Mouse (Mus musculus): ENCODE results near the gene Neu3. TPM values are rescaled to one million over a fixed set of nuclear protein-coding genes. Genes with fewer than 3 reads are reported as not detected.

Gene Neu3
- total RNA-seq, 1 experiment, result 2.2 TPM

- H3K4me1 ChIP-seq (ENCODE audit: control insufficient read depth in 2 of 2, insufficient read depth in 2 of 2, low read length in 2 of 2, poor library complexity in 1 of 2), result no peaks in the 10 kb centered on the region
- no peak for DNase-seq (ENCODE audit: low read depth, low spot score)
- no peaks in the 10 kb centered on the region for H3K36me3 ChIP-seq (ENCODE audit: control insufficient read depth, insufficient read depth, low read length, poor library complexity, severe bottlenecking)
- H3K9ac ChIP-seq (ENCODE audit: insufficient read depth, low read depth, low read length, poor library complexity, severe bottlenecking), result no peak overlapping the region
- no peak overlapping the region for H3K4me3 ChIP-seq (ENCODE audit: insufficient read depth in 1 of 2, low read depth in 1 of 2, low read length in 2 of 2, poor library complexity in 1 of 2, severe bottlenecking in 1 of 2)
- in situ Hi-C loops (cut with MboI; ENCODE audit: low sequenced_read_pairs in 2 of 2, unreplicated experiment in 2 of 2), result loop anchor here (10.0 kb wide), 2 partner anchors 162 to 182 kb away; no protein-coding TSS in a partner anchor
- no peaks in the 10 kb centered on the region for H3K9me3 ChIP-seq (ENCODE audit: control insufficient read depth, insufficient read depth, low read depth, low read length)
- no peak overlapping the region for H3K27ac ChIP-seq (ENCODE audit: insufficient read depth, low read depth, low read length, poor library complexity, severe bottlenecking)
- no peak for TF ChIP-seq MAFK (IDR thresholded peaks at IDR 0.05; ENCODE audit: insufficient read depth, low read depth, low read length)
- TF ChIP-seq HCFC1 (IDR thresholded peaks at IDR 0.05; ENCODE audit: borderline replicate concordance, insufficient read depth, low read length), result no peak
- TF ChIP-seq CHD2 (IDR thresholded peaks at IDR 0.05; ENCODE audit: low read depth, low read length), result no peak
- no peak for TF ChIP-seq ZC3H11A (IDR thresholded peaks at IDR 0.05; ENCODE audit: borderline replicate concordance, low read depth, low read length)
Measured at GRCm38 (mm10) chr7:99796471-99796870, 31.7 kb downstream of the Neu3 start.

GRCm38 (mm10) chr7:99795192-99795981 lies 32.8 kb downstream of the Neu3 start:
- Histone ChIP-seq H3K4me3 (ENCODE audit: insufficient read depth in 1 of 2, low read depth in 1 of 2, low read length in 2 of 2, poor library complexity in 1 of 2, severe bottlenecking in 1 of 2) (no peak overlapping the region), H3K9me3 (ENCODE audit: control insufficient read depth, insufficient read depth, low read depth, low read length) (no peaks in the 10 kb centered on the region), H3K36me3 (ENCODE audit: control insufficient read depth, insufficient read depth, low read length, poor library complexity, severe bottlenecking) (no peaks in the 10 kb centered on the region), H3K9ac (ENCODE audit: insufficient read depth, low read depth, low read length, poor library complexity, severe bottlenecking) (no peak overlapping the region), H3K27ac (ENCODE audit: insufficient read depth, low read depth, low read length, poor library complexity, severe bottlenecking) (no peak overlapping the region), H3K4me1 (ENCODE audit: control insufficient read depth in 2 of 2, insufficient read depth in 2 of 2, low read length in 2 of 2, poor library complexity in 1 of 2) (no peaks in the 10 kb centered on the region)
- TF ChIP-seq ZNF384 (IDR thresholded peaks at IDR 0.05; ENCODE audit: low read depth, low read length) (no peak), ZC3H11A (IDR thresholded peaks at IDR 0.05; ENCODE audit: borderline replicate concordance, low read depth, low read length) (no peak), MAFK (IDR thresholded peaks at IDR 0.05; ENCODE audit: insufficient read depth, low read depth, low read length) (no peak), HCFC1 (IDR thresholded peaks at IDR 0.05; ENCODE audit: borderline replicate concordance, insufficient read depth, low read length) (no peak), CHD2 (IDR thresholded peaks at IDR 0.05; ENCODE audit: low read depth, low read length) (no peak)
- in situ Hi-C loops (cut with MboI; ENCODE audit: low sequenced_read_pairs in 2 of 2, unreplicated experiment in 2 of 2), result loop anchor here (10.0 kb wide), 2 partner anchors 161 to 181 kb away; no protein-coding TSS in a partner anchor
- no peak for DNase-seq (ENCODE audit: low read depth, low spot score)

GRCm38 (mm10) chr7:99794096-99794495 lies 34.1 kb downstream of the Neu3 start:
- no peak overlapping the region for H3K9ac ChIP-seq (ENCODE audit: insufficient read depth, low read depth, low read length, poor library complexity, severe bottlenecking)
- DNase-seq (ENCODE audit: low read depth, low spot score), result no peak
- no peak overlapping the region for H3K4me3 ChIP-seq (ENCODE audit: insufficient read depth in 1 of 2, low read depth in 1 of 2, low read length in 2 of 2, poor library complexity in 1 of 2, severe bottlenecking in 1 of 2)
- H3K27ac ChIP-seq (ENCODE audit: insufficient read depth, low read depth, low read length, poor library complexity, severe bottlenecking), result no peak overlapping the region
- TF ChIP-seq MAFK (IDR thresholded peaks at IDR 0.05; ENCODE audit: insufficient read depth, low read depth, low read length) (no peak), CHD2 (IDR thresholded peaks at IDR 0.05; ENCODE audit: low read depth, low read length) (no peak), ZNF384 (IDR thresholded peaks at IDR 0.05; ENCODE audit: low read depth, low read length) (no peak), HCFC1 (IDR thresholded peaks at IDR 0.05; ENCODE audit: borderline replicate concordance, insufficient read depth, low read length) (no peak), ZC3H11A (IDR thresholded peaks at IDR 0.05; ENCODE audit: borderline replicate concordance, low read depth, low read length) (no peak)
- no peaks in the 10 kb centered on the region for H3K36me3 ChIP-seq (ENCODE audit: control insufficient read depth, insufficient read depth, low read length, poor library complexity, severe bottlenecking)
- H3K9me3 ChIP-seq (ENCODE audit: control insufficient read depth, insufficient read depth, low read depth, low read length), result no peaks in the 10 kb centered on the region
- no peaks in the 10 kb centered on the region for H3K4me1 ChIP-seq (ENCODE audit: control insufficient read depth in 2 of 2, insufficient read depth in 2 of 2, low read length in 2 of 2, poor library complexity in 1 of 2)
- in situ Hi-C loops (cut with MboI; ENCODE audit: low sequenced_read_pairs in 2 of 2, unreplicated experiment in 2 of 2), result loop anchor here (10.0 kb wide), 2 partner anchors 159 to 179 kb away; no protein-coding TSS in a partner anchor

- Histone ChIP-seq H3K9ac (ENCODE audit: insufficient read depth, low read depth, low read length, poor library complexity, severe bottlenecking) (no peak overlapping the region), H3K36me3 (ENCODE audit: control insufficient read depth, insufficient read depth, low read length, poor library complexity, severe bottlenecking) (no peaks in the 10 kb centered on the region), H3K4me1 (ENCODE audit: control insufficient read depth in 2 of 2, insufficient read depth in 2 of 2, low read length in 2 of 2, poor library complexity in 1 of 2) (no peaks in the 10 kb centered on the region; a peak in 1 of 4 replicates), H3K9me3 (ENCODE audit: control insufficient read depth, insufficient read depth, low read depth, low read length) (no peaks in the 10 kb centered on the region), H3K4me3 (ENCODE audit: insufficient read depth in 1 of 2, low read depth in 1 of 2, low read length in 2 of 2, poor library complexity in 1 of 2, severe bottlenecking in 1 of 2) (no peak overlapping the region), H3K27ac (ENCODE audit: insufficient read depth, low read depth, low read length, poor library complexity, severe bottlenecking) (no peak overlapping the region)
- no peak for TF ChIP-seq HCFC1 (IDR thresholded peaks at IDR 0.05; ENCODE audit: borderline replicate concordance, insufficient read depth, low read length)
- TF ChIP-seq ZC3H11A (IDR thresholded peaks at IDR 0.05; ENCODE audit: borderline replicate concordance, low read depth, low read length), result no peak
- TF ChIP-seq MAFK (IDR thresholded peaks at IDR 0.05; ENCODE audit: insufficient read depth, low read depth, low read length), result no peak
- TF ChIP-seq CHD2 (IDR thresholded peaks at IDR 0.05; ENCODE audit: low read depth, low read length), result no peak
- no peak for TF ChIP-seq ZNF384 (IDR thresholded peaks at IDR 0.05; ENCODE audit: low read depth, low read length)
- in situ Hi-C loops (cut with MboI; ENCODE audit: low sequenced_read_pairs in 2 of 2, unreplicated experiment in 2 of 2), result loop anchor here (10.0 kb wide), 2 partner anchors 156 to 176 kb away; no protein-coding TSS in a partner anchor
- no peak for DNase-seq (ENCODE audit: low read depth, low spot score)
Measured at GRCm38 (mm10) chr7:99790816-99791215, 37.4 kb downstream of the Neu3 start.
